Mouse (Mus musculus): Measurements from ENCODE around the gene Vasp. TPM values are rescaled to one million over a fixed set of nuclear protein-coding genes. Genes with fewer than 3 reads are reported as not detected.
A peak's percentile ranks its signal among the peaks of the same experiment; 100 is the strongest.

Gene Vasp
- polyA plus RNA-seq, 1 experiment from 2014 or later = 84.0 TPM

DNA sequence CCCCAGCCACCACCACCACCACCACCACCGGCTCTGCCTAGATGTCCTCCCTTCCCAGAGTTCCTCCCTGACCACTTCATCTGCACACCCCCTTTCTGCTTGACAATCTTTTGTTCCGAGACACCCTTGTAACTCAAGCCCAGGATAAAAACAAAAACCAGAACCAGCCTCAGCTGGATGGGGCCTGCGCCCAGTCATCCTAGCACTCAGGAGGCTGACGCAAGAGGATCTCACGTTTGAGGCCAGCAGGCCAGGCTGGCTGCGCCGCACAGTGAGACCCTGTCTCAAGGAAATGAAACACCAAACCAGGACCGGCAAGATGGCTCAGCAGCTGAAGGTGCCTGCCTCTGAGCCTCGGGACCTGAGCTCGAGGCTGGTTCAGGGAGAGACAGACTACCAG, 4.6 kb downstream of the Vasp start:
- peak overlapping the region; percentile 36 for H3K27ac ChIP-seq (ENCODE audit: low read length)
- no peaks in the 10 kb centered on the region for H3K27me3 ChIP-seq (ENCODE audit: control insufficient read depth, insufficient read depth, low read length)
- 0 out of 2 replicates have a peak overlapping the region, but pooled peaks have one; percentile 6 for H3K9ac ChIP-seq (ENCODE audit: low read length)
- peaks cover 23% of the 10 kb centered on the region for H3K36me3 ChIP-seq (ENCODE audit: control insufficient read depth, insufficient read depth)
- H3K9me3 ChIP-seq (replicated peaks; ENCODE audit: control insufficient read depth, low read length) = no peaks in the 10 kb centered on the region
- H3K4me2 ChIP-seq (ENCODE audit: low read depth, low read length) = no peak overlapping the region
- peaks cover 46% of the 10 kb centered on the region for H3K4me1 ChIP-seq (ENCODE audit: control insufficient read depth, insufficient read depth, low read length)
- WGBS = 43% methylated on average over 10 of the region's 10 CpGs
- no peak overlapping the region for H3K4me3 ChIP-seq (ENCODE audit: low read length)
- ATAC-seq (replicated peaks; ENCODE audit: extremely low read depth, insufficient read depth, low FRiP score) = no peak

DNA sequence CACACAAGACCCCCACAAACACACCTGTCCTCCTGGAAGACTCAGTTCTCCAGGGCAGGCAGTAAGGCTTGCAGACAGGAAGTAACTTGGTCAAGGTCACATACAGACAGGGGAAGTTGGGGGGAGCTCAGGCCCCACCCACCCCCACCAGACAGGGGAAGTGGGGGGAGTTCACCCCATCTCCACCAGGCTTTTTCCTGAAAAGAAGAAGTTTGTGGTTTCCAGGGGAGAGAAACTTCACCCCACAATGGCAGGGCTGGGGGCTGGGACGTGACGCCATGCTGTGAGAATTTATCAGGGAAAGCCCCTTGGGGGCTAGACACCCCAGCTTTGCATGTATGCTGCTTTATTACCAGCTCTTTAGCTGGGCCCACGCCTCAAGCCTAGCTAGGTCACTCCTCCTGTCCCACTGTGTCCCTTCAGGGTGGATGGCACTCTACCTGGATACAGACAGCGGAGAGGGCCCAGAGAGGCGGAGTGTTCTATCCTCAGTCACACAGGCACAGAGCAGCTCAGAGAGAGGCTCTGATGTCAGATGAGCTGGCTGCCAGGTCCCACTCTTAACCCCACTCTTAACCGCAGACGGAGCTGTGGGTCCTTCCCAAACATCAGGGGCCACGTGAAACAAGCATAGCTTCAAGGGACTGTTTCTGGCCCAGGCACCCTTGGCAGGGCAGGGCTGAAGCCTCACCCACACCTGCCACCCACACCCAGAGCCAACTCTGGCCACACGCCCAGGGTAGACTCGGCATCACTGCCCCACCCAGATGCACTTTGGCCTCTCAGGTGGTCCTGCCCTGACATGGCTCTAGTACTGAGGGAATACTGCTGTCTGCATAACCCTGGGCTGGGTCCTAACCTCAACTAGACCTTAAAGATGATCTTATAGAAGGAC, 5.4 kb downstream of the Vasp start:
- H3K27me3 ChIP-seq (ENCODE audit: control insufficient read depth, insufficient read depth, low read length) = no peaks in the 10 kb centered on the region
- ATAC-seq (replicated peaks; ENCODE audit: extremely low read depth, insufficient read depth, low FRiP score) = no peak
- peaks cover 28% of the 10 kb centered on the region for H3K36me3 ChIP-seq (ENCODE audit: control insufficient read depth, insufficient read depth)
- H3K27ac ChIP-seq (ENCODE audit: low read length) = peak overlapping the region; percentile 38
- H3K4me1 ChIP-seq (ENCODE audit: control insufficient read depth, insufficient read depth, low read length) = peaks cover 46% of the 10 kb centered on the region
- no peak overlapping the region for H3K4me3 ChIP-seq (ENCODE audit: low read length)
- peak overlapping the region; percentile 27 for H3K4me2 ChIP-seq (ENCODE audit: low read depth, low read length)
- WGBS = 60% methylated on average over 10 of the region's 10 CpGs
- no peaks in the 10 kb centered on the region for H3K9me3 ChIP-seq (replicated peaks; ENCODE audit: control insufficient read depth, low read length)
- H3K9ac ChIP-seq (ENCODE audit: low read length) = peak overlapping the region; percentile 42; the same call in 1 of the 2 replicates

DNA sequence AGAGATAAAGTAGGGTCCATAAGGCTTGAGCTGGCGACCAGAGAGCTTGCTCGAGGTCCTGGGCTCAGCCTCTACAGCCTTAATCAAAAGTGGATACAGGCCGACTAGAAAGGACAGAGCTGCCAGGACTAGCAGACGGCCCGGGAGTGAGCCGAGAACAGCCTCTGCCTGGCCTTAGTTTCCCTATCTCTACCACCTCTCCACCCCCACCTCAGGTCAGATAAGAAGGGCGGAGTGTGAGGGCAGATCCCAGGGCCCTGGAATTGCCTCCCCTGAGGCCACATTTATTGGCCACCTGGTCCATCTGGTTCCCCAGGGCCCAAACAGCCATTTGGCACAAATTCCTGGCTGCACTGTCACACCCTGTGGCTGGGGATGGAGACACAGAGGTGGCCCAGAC, 6.5 kb downstream of the Vasp start:
- H3K36me3 ChIP-seq (ENCODE audit: control insufficient read depth, insufficient read depth) = peaks cover 37% of the 10 kb centered on the region
- H3K9ac ChIP-seq (ENCODE audit: low read length) = no peak overlapping the region
- H3K27ac ChIP-seq (ENCODE audit: low read length) = no peak overlapping the region
- H3K9me3 ChIP-seq (replicated peaks; ENCODE audit: control insufficient read depth, low read length) = no peaks in the 10 kb centered on the region
- 37% methylated on average over 7 of the region's 7 CpGs for WGBS
- ATAC-seq (replicated peaks; ENCODE audit: extremely low read depth, insufficient read depth, low FRiP score) = no peak
- H3K27me3 ChIP-seq (ENCODE audit: control insufficient read depth, insufficient read depth, low read length) = no peaks in the 10 kb centered on the region
- peaks cover 46% of the 10 kb centered on the region for H3K4me1 ChIP-seq (ENCODE audit: control insufficient read depth, insufficient read depth, low read length)
- no peak overlapping the region for H3K4me3 ChIP-seq (ENCODE audit: low read length)
- H3K4me2 ChIP-seq (ENCODE audit: low read depth, low read length) = no peak overlapping the region

DNA sequence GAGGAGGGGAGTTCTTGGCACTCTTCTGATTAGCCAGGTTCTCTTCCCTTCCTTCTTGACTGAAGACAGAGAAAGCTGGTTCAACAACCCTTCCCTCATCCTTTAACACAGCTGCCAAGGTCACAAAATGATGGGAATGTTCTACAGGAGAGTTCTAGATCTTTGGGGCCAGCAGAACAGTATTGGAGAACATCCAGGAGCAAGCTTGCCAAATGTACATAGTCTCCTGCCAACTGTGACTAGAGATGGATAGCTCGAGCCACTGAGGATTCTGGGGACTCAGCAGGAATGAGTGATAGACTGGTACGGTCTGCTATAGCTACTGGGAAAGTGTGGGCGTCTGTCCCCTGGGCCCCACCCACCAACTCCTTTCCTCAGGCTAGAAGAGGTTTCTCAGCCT, 13.3 kb downstream of the Vasp start:
- H3K27ac ChIP-seq (ENCODE audit: low read length) = no peak overlapping the region
- H3K4me3 ChIP-seq (ENCODE audit: low read length) = no peak overlapping the region
- H3K9ac ChIP-seq (ENCODE audit: low read length) = no peak overlapping the region
- no peak overlapping the region for H3K4me2 ChIP-seq (ENCODE audit: low read depth, low read length)
- peaks cover 6% of the 10 kb centered on the region; the same call in 1 of the 2 replicates for H3K4me1 ChIP-seq (ENCODE audit: control insufficient read depth, insufficient read depth, low read length)
- H3K27me3 ChIP-seq (ENCODE audit: control insufficient read depth, insufficient read depth, low read length) = no peaks in the 10 kb centered on the region
- whole genome bisulfite sequencing = 63% methylated on average over 3 of the region's 3 CpGs
- H3K36me3 ChIP-seq (ENCODE audit: control insufficient read depth, insufficient read depth) = peaks cover 65% of the 10 kb centered on the region
- ATAC-seq (replicated peaks; ENCODE audit: extremely low read depth, insufficient read depth, low FRiP score) = no peak
- no peaks in the 10 kb centered on the region for H3K9me3 ChIP-seq (replicated peaks; ENCODE audit: control insufficient read depth, low read length)

DNA sequence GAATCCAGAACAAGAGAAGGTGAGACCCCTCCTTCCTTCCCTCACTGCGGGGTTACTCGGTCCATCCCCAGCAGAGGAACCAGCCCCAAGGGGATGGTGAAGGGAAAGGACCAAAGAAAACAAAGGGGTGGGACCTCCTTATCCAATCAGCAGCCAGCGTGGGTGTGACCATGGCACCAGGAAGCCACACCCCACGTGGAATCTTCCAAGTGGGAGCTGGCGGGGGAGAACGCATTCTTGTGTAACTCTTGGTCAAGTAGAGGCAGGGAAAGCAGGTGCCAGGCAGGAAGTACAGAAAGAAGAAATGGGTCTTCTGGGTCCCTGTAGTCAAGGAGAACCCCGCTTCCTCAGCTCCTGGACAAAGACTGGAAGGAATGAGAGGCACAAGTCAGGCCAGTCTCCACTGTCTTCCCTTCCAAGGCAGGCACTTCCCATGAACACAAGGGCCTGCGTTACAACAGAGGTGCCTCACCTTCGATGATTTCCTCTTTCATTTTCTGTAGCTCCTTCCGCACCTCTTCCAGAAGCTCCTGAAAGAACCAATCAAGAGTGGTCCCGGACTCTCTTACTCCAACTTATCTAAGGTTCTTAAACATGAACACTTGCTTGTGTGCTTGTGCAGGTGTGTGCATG, 14.1 kb downstream of the Vasp start:
- no peak overlapping the region for H3K27ac ChIP-seq (ENCODE audit: low read length)
- H3K9me3 ChIP-seq (replicated peaks; ENCODE audit: control insufficient read depth, low read length) = no peaks in the 10 kb centered on the region
- H3K9ac ChIP-seq (ENCODE audit: low read length) = no peak overlapping the region
- H3K4me2 ChIP-seq (ENCODE audit: low read depth, low read length) = no peak overlapping the region
- no peak overlapping the region for H3K4me3 ChIP-seq (ENCODE audit: low read length)
- H3K27me3 ChIP-seq (ENCODE audit: control insufficient read depth, insufficient read depth, low read length) = no peaks in the 10 kb centered on the region
- peaks cover 6% of the 10 kb centered on the region; the same call in 1 of the 2 replicates for H3K4me1 ChIP-seq (ENCODE audit: control insufficient read depth, insufficient read depth, low read length)
- peaks cover 61% of the 10 kb centered on the region for H3K36me3 ChIP-seq (ENCODE audit: control insufficient read depth, insufficient read depth)
- ATAC-seq (replicated peaks; ENCODE audit: extremely low read depth, insufficient read depth, low FRiP score) = peak; percentile 71
- 38% methylated on average over 11 of the region's 11 CpGs for WGBS

DNA sequence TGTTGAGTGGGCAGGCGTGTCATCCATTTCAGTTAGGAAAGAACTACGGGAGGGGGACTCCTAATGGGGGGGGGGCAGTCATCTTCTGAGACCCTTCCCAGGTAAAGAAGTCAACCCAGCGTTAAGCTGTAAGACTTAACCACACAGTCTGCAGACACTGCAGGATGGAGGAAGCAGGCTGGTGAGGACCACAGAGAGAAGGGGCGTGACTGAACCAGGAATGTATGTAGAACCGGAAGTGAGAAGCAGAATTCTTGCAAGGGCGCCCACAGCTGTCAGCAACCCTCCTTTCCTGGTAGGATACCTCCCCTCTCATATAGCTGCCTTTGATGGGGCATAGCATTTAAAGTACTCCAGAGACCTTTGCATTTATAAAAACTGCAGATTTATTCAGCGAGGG, 15.1 kb downstream of the Vasp start:
- Histone ChIP-seq H3K9ac (ENCODE audit: low read length) (no peak overlapping the region), H3K27me3 (ENCODE audit: control insufficient read depth, insufficient read depth, low read length) (no peaks in the 10 kb centered on the region), H3K36me3 (ENCODE audit: control insufficient read depth, insufficient read depth) (peaks cover 53% of the 10 kb centered on the region), H3K4me1 (ENCODE audit: control insufficient read depth, insufficient read depth, low read length) (peaks cover 6% of the 10 kb centered on the region; the same call in 1 of the 2 replicates), H3K4me2 (ENCODE audit: low read depth, low read length) (no peak overlapping the region), H3K4me3 (ENCODE audit: low read length) (no peak overlapping the region), H3K27ac (ENCODE audit: low read length) (no peak overlapping the region), H3K9me3 (replicated peaks; ENCODE audit: control insufficient read depth, low read length) (no peaks in the 10 kb centered on the region)
- ATAC-seq (replicated peaks; ENCODE audit: extremely low read depth, insufficient read depth, low FRiP score) = no peak
- 72% methylated on average over 7 of the region's 7 CpGs for WGBS

DNA sequence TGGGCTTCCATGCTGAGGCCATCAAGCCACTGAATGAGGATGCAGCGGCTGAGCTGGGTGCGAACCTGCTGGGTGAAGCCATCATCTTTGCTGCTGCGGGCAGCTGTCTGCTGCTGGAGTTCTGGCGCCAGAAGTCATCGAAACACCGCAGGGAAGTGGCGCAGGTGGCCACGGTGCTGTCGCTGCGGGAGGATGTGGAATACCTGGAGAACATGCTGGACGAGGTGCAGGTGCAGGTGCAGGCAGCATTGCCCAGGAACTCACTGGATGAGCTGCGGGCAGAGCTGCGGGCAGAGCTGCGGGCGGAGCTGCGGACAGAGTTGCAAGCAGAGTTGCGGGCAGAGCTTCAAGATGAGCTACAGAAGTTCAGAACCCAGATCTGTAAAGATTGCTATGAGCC, 16.2 kb downstream of the Vasp start:
- no peak overlapping the region for H3K27ac ChIP-seq (ENCODE audit: low read length)
- H3K4me1 ChIP-seq (ENCODE audit: control insufficient read depth, insufficient read depth, low read length) = peaks cover 6% of the 10 kb centered on the region; the same call in 1 of the 2 replicates
- no peak overlapping the region for H3K9ac ChIP-seq (ENCODE audit: low read length)
- H3K36me3 ChIP-seq (ENCODE audit: control insufficient read depth, insufficient read depth) = peaks cover 44% of the 10 kb centered on the region
- no peak for ATAC-seq (replicated peaks; ENCODE audit: extremely low read depth, insufficient read depth, low FRiP score)
- no peaks in the 10 kb centered on the region for H3K9me3 ChIP-seq (replicated peaks; ENCODE audit: control insufficient read depth, low read length)
- no peaks in the 10 kb centered on the region for H3K27me3 ChIP-seq (ENCODE audit: control insufficient read depth, insufficient read depth, low read length)
- no peak overlapping the region for H3K4me3 ChIP-seq (ENCODE audit: low read length)
- 83% methylated on average over 17 of the region's 17 CpGs for WGBS
- no peak overlapping the region for H3K4me2 ChIP-seq (ENCODE audit: low read depth, low read length)

DNA sequence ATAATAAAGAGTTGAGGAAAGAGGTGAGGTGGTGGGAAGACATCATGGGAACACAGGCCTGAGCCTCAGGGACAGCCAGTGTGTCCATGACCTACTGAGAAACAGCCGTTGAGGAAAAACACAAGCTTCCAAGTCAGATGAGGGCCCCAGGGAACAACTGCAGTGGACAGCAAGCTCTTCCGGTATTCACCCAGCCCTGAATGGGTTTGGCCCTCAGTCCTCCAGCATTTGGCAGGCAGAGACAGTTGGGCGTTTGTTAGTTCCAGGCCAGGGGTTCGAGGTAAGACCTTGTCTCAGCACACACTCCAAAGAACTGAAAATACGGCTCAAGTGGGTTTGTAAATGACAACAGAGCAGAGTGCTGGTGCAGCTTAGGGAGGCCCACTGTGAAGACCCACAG, 18.2 kb downstream of the Vasp start:
- H3K9me3 ChIP-seq (replicated peaks; ENCODE audit: control insufficient read depth, low read length) = no peaks in the 10 kb centered on the region
- H3K4me1 ChIP-seq (ENCODE audit: control insufficient read depth, insufficient read depth, low read length) = peaks cover 6% of the 10 kb centered on the region; the same call in 1 of the 2 replicates
- ATAC-seq (replicated peaks; ENCODE audit: extremely low read depth, insufficient read depth, low FRiP score) = no peak
- no peak overlapping the region for H3K27ac ChIP-seq (ENCODE audit: low read length)
- H3K36me3 ChIP-seq (ENCODE audit: control insufficient read depth, insufficient read depth) = peaks cover 26% of the 10 kb centered on the region
- H3K27me3 ChIP-seq (ENCODE audit: control insufficient read depth, insufficient read depth, low read length) = no peaks in the 10 kb centered on the region
- H3K4me2 ChIP-seq (ENCODE audit: low read depth, low read length) = no peak overlapping the region
- 53% methylated on average over 5 of the region's 5 CpGs for WGBS
- no peak overlapping the region for H3K9ac ChIP-seq (ENCODE audit: low read length)
- H3K4me3 ChIP-seq (ENCODE audit: low read length) = no peak overlapping the region

DNA sequence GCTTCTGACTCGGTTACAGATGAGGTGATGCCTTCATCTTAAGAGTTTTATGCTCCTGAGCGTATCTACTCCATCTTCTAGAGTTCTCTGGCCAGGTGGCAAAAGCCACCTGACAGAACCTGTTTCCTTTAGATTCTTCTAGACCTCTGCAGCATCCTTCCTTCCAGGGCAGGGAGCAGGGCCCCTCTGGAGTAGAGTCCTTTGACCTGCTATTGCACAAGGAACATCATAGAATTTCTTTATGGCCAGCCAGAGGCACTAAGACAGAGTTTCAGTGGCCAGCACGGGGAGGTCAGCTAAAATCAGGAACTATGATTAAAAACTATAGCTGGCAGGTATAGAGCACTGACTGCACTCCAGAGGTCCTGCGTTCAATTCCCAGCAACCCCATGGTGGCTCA, 19.5 kb downstream of the Vasp start:
- WGBS = 82% methylated on average over 4 of the region's 4 CpGs
- Histone ChIP-seq H3K9me3 (replicated peaks; ENCODE audit: control insufficient read depth, low read length) (no peaks in the 10 kb centered on the region), H3K27ac (ENCODE audit: low read length) (no peak overlapping the region), H3K9ac (ENCODE audit: low read length) (no peak overlapping the region), H3K4me1 (ENCODE audit: control insufficient read depth, insufficient read depth, low read length) (peaks cover 1% of the 10 kb centered on the region; the same call in 1 of the 2 replicates), H3K4me3 (ENCODE audit: low read length) (no peak overlapping the region), H3K36me3 (ENCODE audit: control insufficient read depth, insufficient read depth) (peaks cover 15% of the 10 kb centered on the region), H3K27me3 (ENCODE audit: control insufficient read depth, insufficient read depth, low read length) (no peaks in the 10 kb centered on the region), H3K4me2 (ENCODE audit: low read depth, low read length) (no peak overlapping the region)
- no peak for ATAC-seq (replicated peaks; ENCODE audit: extremely low read depth, insufficient read depth, low FRiP score)
